In genomic region chr9:94400596-94400995, GRCm38 (mm10) we compare ENCODE assay signal across 27 mouse cellular contexts.
"Had no signal": no experiment of that assay in that cellular context is flagged by ENCODE, and none has a peak within 500 bp of the region (broad histone marks: within the 10 kb centered on the region; RNA-seq: fewer than 3 reads in every experiment).

No protein-coding gene starts in this region.

- H3K27ac ChIP-seq: limb, embryonic 10.5 days; limb, embryonic 12.5 days; limb, embryonic 13.5 days; limb, embryonic 15.5 days; liver, embryonic 12.5 days; liver, embryonic 13.5 days; liver, embryonic 14.5 days; liver, embryonic 15.5 days; lung, embryonic 15.5 days; macrophage; midbrain, embryonic 10.5 days; midbrain, embryonic 12.5 days; midbrain, embryonic 13.5 days; midbrain, embryonic 15.5 days; neural tube, embryonic 12.5 days had no signal

- H3K27me3 ChIP-seq: limb, embryonic 12.5 days; limb, embryonic 13.5 days; limb, embryonic 15.5 days; liver, embryonic 12.5 days; liver, embryonic 13.5 days; liver, embryonic 15.5 days; lung, embryonic 15.5 days; megakaryocyte, embryonic 14.5 days; midbrain, embryonic 12.5 days; midbrain, embryonic 13.5 days; midbrain, embryonic 15.5 days; neural tube, embryonic 12.5 days had no signal

- H3K4me3 ChIP-seq: limb, embryonic 10.5 days; limb, embryonic 12.5 days; limb, embryonic 13.5 days; limb, embryonic 15.5 days; liver, embryonic 12.5 days; liver, embryonic 13.5 days; liver, embryonic 15.5 days; lung, embryonic 15.5 days; megakaryocyte, embryonic 14.5 days; midbrain, embryonic 10.5 days; midbrain, embryonic 12.5 days; midbrain, embryonic 13.5 days; midbrain, embryonic 15.5 days; myocyte; neural tube, embryonic 12.5 days had no signal

- DNase-seq: liver; liver, embryonic 13.5 days; liver, postnatal 0 days; lung, adult 18-20 months; lung, adult 2 months; lung, embryonic 14.5 days; lung, postnatal 10 days; lung, postnatal 14 days; lung, postnatal 36 days; lung, postnatal 4 days; midbrain, embryonic 14.5 days had no signal

- H3K4me1 ChIP-seq: limb, embryonic 10.5 days; limb, embryonic 12.5 days; limb, embryonic 13.5 days; limb, embryonic 15.5 days; liver, embryonic 12.5 days; liver, embryonic 13.5 days; liver, embryonic 15.5 days; lung, embryonic 15.5 days; megakaryocyte, embryonic 14.5 days; midbrain, embryonic 10.5 days; midbrain, embryonic 12.5 days; midbrain, embryonic 13.5 days; midbrain, embryonic 15.5 days; neural tube, embryonic 12.5 days had no signal
